Mouse (Mus musculus) heart, postnatal 0 days (tissue): ENCODE results near the gene Enc1. TPM values are rescaled to one million over a fixed set of nuclear protein-coding genes. Genes with fewer than 3 reads are reported as not detected.
A peak's percentile ranks its signal among the peaks of the same experiment; 100 is the strongest.

ENCODE experiments used
- ATAC-seq: fragments of 200-750 bp; cut with Nextera tagmentation; 2 replicates; pipeline ENCODE4 v1.8.0; 2017; ENCODE audit warnings: low read depth, moderate number of reproducible peaks, moderate library complexity; ENCODE audit not compliant: insufficient read depth
- DNase-seq: peaks from one replicate; pipeline ENCODE4 v3.0.0-alpha.2; 2016; ENCODE audit warnings: low spot score
- H3K27ac ChIP-seq: fragments of 300-500 bp; sonication (generic); 2 replicates; pipeline ENCODE4 v1.5.1; 2014; ENCODE audit warnings: low read depth, mild to moderate bottlenecking
- H3K27me3 ChIP-seq: fragments of 300-500 bp; sonication (generic); 2 replicates; pipeline ENCODE4 v1.6.1; 2014; ENCODE audit warnings: low read length, mixed read lengths; ENCODE audit not compliant: control insufficient read depth, insufficient read depth
- H3K36me3 ChIP-seq: fragments of 300-500 bp; sonication (generic); replicated peaks from 2 replicates; pipeline ENCODE4 v1.6.1; 2014; ENCODE audit warnings: low read length, mixed read lengths; ENCODE audit not compliant: control insufficient read depth, insufficient read depth
- H3K4me1 ChIP-seq: fragments of 300-500 bp; sonication (generic); 2 replicates; pipeline ENCODE4 v1.6.1; 2014; ENCODE audit warnings: antibody characterized with exemption; ENCODE audit not compliant: control insufficient read depth, insufficient read depth
- H3K4me2 ChIP-seq: fragments of 300-500 bp; sonication (generic); 2 replicates; pipeline ENCODE4 v1.6.1; 2014; ENCODE audit warnings: low read depth, mild to moderate bottlenecking, low read length, moderate library complexity
- H3K4me3 ChIP-seq: fragments of 300-500 bp; sonication (generic); 2 replicates; pipeline ENCODE4 v1.5.1; 2014; ENCODE audit warnings: low read depth, low read length
- H3K9ac ChIP-seq: fragments of 300-500 bp; sonication (generic); replicated peaks from 2 replicates; pipeline ENCODE4 v1.6.1; 2014; ENCODE audit warnings: low read depth, low read length, mixed read lengths
- H3K9me3 ChIP-seq: fragments of 300-500 bp; sonication (generic); replicated peaks from 2 replicates; pipeline ENCODE4 v1.6.1; 2016; ENCODE audit warnings: low read length; ENCODE audit not compliant: control insufficient read depth
- CTCF ChIP-seq: IDR thresholded peaks from 2 replicates; pipeline ENCODE4 v1.5.1; 2016; ENCODE audit warnings: antibody characterized with exemption, control low read depth, low read depth
- EP300 ChIP-seq: IDR thresholded peaks from 2 replicates; pipeline ENCODE4 v1.6.1; 2016; ENCODE audit warnings: antibody characterized with exemption, low read depth
- WGBS: fragments of 180-500 bp; shearing (Covaris S2); extraction: QIAGEN DNeasy Blood & Tissue Kit; methylation state at CpG from one replicate; pipeline ENCODE4 v1.1.7; 2014; 5-methylcytosine and 5-hydroxymethylcytosine counted together
- polyA plus RNA-seq: library from polyadenylated mRNA; unstranded; fragments of >200 nt; fragmentation: Nextera tagmentation; extraction: Ambion mirVana; gene quantifications from 2 replicates; pipeline ENCODE4 v1.2.1, GENCODE M21; 2015
- total RNA-seq: library from RNA; depleted of rRNA; stranded (reverse); fragments of >200 nt; gene quantifications from 2 replicates; pipeline ENCODE4 v1.2.3, GENCODE M21; 2014; ENCODE audit warnings: low replicate concordance

The Enc1 gene
- total and polyA plus RNA-seq, 2 experiments from 2014 or later, result 1.7 to 10.9 TPM

DNA sequence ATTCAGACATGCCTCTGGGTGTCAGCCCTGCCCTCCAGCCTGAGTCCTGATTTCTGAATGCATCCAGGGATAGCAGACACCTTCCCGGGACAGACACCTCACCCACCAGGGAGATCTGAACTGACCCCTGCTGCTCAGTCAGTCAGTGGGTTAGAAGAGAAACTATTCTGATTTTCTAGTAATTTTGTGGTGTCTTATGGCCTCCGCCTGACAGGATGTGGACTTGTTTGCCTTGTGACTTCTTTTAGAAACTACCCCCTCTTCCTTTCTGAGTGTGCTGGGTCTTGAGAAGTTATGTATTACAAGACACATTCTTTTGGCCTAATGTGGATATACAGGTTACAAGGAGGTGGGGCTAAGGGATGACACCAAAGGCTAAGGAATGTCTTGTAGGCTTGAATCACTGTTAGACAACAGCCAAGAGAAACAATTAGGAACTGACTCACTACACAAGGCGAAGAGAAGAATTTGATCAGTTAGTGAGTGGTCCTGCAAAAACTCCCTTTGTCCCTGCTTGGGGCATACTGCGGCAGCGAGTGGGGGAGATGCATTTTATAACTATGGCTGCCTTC, 8.7 kb downstream of the Enc1 start:
- H3K9ac ChIP-seq, result no peak overlapping the region
- H3K4me1 ChIP-seq, result peaks cover 13% of the 10 kb centered on the region
- no peak overlapping the region for H3K4me2 ChIP-seq
- TF ChIP-seq CTCF (no peak), EP300 (no peak)
- H3K36me3 ChIP-seq, result peaks cover 30% of the 10 kb centered on the region
- no peak; the same call in 1 of the 2 replicates for ATAC-seq
- peak overlapping the region; percentile 49 for H3K27ac ChIP-seq
- DNase-seq, result no peak
- no peaks in the 10 kb centered on the region for H3K27me3 ChIP-seq
- 63% methylated on average over 5 of the region's 5 CpGs for WGBS
- H3K4me3 ChIP-seq, result no peak overlapping the region
- no peaks in the 10 kb centered on the region for H3K9me3 ChIP-seq

DNA sequence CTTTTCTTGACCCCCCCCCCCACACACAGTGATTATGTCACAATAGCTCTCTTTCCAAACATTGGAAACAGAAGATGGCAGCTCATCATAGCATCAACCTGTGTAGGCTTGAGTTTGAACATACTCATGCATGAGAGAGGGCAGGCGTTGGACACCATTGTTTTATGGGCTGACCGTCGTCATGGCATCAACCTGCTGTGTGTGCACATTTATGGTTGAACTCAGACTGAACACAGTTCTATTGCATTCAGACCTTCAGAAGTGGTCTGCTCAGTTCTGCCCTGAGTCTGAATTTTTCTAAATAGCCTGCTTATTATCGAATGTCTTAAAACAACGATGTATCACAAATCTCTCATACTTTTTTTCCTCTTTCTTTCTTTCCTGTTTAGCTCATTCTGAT, 9.2 kb downstream of the Enc1 start:
- Histone ChIP-seq H3K4me3 (no peak overlapping the region), H3K4me2 (no peak overlapping the region), H3K9me3 (no peaks in the 10 kb centered on the region), H3K9ac (no peak overlapping the region), H3K36me3 (peaks cover 30% of the 10 kb centered on the region), H3K27ac (0 out of 2 replicates have a peak overlapping the region, but pooled peaks have one; percentile 49), H3K4me1 (peaks cover 13% of the 10 kb centered on the region), H3K27me3 (no peaks in the 10 kb centered on the region)
- ATAC-seq, result no peak
- TF ChIP-seq CTCF, result no peak
- TF ChIP-seq EP300, result no peak
- no peak for DNase-seq
- 81% methylated on average over 5 of the region's 5 CpGs for WGBS

DNA sequence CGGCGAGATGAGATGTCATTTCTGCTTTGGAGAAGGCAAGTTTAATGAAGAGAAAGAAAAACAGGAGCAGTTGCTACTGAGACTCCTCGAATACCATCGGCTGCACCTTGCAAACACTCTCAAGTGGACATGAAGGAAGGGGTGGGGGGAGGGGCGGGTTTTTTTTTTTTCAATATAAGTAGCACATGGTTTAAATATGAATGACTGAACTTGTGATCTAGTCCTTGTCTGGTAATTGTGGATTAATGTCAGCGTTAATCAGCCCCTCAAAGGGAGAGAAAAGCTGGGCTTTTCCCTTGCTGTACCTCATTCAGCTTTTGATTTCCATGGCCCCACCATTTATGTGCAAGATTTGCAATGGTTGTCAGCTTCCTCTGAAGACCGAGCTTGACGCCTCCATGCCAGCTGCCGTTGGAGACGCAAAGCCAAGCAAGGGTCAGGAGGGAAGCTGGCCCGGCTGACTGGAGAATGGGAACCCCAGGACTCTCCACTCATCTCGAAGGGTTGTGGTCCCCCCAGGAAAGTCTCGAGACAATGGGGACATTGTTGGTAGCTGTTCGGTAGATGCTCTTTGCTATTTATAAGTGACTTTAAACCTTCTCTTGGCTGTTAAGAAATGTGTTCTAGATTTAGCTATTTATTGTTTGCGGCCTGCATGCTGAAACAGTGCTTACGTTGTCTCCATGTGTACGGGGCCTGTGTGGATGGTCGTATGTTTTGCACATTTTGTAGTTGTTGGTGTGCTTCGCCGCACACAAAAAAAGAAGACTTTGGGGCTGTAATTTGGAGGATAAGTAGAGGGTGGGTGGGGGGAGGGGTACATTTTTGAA, 9.9 kb downstream of the Enc1 start:
- Histone ChIP-seq H3K9me3 (no peaks in the 10 kb centered on the region), H3K27ac (no peak overlapping the region), H3K36me3 (peaks cover 30% of the 10 kb centered on the region), H3K27me3 (no peaks in the 10 kb centered on the region), H3K4me1 (peaks cover 13% of the 10 kb centered on the region), H3K4me2 (no peak overlapping the region), H3K4me3 (no peak overlapping the region), H3K9ac (no peak overlapping the region)
- TF ChIP-seq EP300, result no peak
- DNase-seq (no peak), ATAC-seq (no peak)
- WGBS, result 80% methylated on average over 20 of the region's 20 CpGs

DNA sequence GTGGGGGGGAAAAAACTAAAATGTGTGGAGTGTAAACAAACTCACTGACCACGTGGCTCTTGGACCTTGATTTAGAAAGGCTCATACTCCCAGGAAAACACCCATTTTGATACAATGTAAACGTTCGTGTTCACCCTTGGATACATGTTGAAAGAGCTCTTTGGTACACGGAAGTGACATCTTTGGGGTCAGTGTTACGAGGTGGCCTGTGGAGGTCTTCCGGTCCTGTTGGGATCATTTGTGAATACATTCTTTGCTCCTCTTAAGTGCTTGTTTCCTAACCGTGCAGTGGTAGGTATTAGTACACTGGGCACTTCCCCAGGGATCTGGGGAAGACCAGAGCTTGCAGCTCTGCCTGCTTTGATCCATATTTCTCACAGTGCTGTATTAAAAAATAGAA, 10.8 kb downstream of the Enc1 start:
- Histone ChIP-seq H3K9ac (no peak overlapping the region), H3K27ac (no peak overlapping the region), H3K9me3 (no peaks in the 10 kb centered on the region), H3K36me3 (peaks cover 21% of the 10 kb centered on the region), H3K27me3 (no peaks in the 10 kb centered on the region), H3K4me2 (no peak overlapping the region), H3K4me3 (no peak overlapping the region), H3K4me1 (peaks cover 13% of the 10 kb centered on the region)
- ATAC-seq, result no peak
- 79% methylated on average over 7 of the region's 7 CpGs for WGBS
- TF ChIP-seq CTCF, result no peak
- TF ChIP-seq EP300, result no peak
- no peak for DNase-seq

DNA sequence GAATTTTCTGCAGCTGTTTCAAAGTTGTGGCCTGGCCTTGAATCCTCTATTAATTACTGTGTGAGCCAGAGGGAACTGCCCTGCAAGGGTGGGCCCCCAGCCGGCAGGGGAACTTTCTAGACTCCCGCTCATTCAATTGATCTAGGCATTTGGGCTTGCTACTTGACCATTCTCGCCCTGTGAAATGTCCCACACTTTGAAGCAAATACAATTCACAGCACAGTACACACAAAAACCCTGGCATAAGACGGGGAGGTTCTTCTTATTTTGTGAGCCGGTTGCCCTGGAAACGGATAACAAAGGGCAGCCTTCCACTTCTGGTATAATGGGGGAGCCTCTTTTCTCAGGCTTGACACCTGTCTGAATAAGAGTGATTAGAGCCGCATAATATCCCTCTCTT, 11.6 kb downstream of the Enc1 start:
- WGBS, result 71% methylated on average over 7 of the region's 7 CpGs
- H3K4me2 ChIP-seq, result no peak overlapping the region
- H3K4me3 ChIP-seq, result no peak overlapping the region
- H3K27me3 ChIP-seq, result no peaks in the 10 kb centered on the region
- ATAC-seq (no peak), DNase-seq (no peak)
- H3K36me3 ChIP-seq, result peaks cover 18% of the 10 kb centered on the region
- TF ChIP-seq EP300, result no peak
- no peak for TF ChIP-seq CTCF
- H3K9ac ChIP-seq, result no peak overlapping the region
- H3K4me1 ChIP-seq, result peaks cover 13% of the 10 kb centered on the region
- no peaks in the 10 kb centered on the region for H3K9me3 ChIP-seq
- no peak overlapping the region for H3K27ac ChIP-seq
